Mouse (Mus musculus) kidney, adult 18-20 months (tissue): ENCODE results near the gene Rpl7a.
A peak's percentile ranks its signal among the peaks of the same experiment; 100 is the strongest.

Experiments used
- DNase-seq: peaks from one replicate; pipeline ENCODE4 v3.0.0; 2021

Rpl7a gene

DNA sequence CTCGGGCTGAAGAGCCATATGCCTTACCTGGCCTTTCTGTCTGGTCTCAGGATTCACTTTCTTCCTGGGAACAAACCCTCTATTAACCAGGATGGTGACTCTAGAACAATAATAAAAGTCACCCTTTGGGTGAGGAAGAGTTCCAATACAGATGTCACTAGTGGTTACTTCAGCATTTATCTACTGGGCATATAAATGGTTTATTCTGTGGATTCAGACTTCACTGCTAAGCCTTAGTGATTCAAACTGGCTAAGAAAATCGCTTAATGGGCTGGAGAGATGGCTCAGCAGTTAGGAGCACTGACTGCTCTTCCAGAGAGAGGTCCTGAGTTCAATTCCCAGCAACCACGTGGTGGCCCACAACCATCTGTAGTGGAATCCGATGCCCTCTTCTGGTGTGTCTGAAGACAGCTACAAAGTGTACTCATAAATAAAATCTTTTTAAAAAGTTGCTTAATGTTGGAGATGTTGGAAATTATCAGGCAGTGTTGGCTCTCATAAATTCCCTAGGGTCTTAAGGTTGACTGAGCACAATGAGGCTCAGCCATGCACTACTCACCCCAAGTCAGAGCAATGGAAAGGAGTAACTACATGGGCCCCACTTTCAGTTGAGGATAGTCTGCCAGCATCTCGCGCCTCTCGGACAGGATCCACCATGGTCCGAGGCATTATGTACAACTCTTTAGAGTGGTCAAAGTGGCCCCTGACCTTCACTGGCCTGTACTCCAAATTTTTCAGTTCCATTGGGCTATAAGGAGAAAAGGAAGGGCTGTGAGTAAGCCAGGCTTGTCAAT lies 3.8 kb downstream of the Rpl7a start:
- no peak for DNase-seq

DNA sequence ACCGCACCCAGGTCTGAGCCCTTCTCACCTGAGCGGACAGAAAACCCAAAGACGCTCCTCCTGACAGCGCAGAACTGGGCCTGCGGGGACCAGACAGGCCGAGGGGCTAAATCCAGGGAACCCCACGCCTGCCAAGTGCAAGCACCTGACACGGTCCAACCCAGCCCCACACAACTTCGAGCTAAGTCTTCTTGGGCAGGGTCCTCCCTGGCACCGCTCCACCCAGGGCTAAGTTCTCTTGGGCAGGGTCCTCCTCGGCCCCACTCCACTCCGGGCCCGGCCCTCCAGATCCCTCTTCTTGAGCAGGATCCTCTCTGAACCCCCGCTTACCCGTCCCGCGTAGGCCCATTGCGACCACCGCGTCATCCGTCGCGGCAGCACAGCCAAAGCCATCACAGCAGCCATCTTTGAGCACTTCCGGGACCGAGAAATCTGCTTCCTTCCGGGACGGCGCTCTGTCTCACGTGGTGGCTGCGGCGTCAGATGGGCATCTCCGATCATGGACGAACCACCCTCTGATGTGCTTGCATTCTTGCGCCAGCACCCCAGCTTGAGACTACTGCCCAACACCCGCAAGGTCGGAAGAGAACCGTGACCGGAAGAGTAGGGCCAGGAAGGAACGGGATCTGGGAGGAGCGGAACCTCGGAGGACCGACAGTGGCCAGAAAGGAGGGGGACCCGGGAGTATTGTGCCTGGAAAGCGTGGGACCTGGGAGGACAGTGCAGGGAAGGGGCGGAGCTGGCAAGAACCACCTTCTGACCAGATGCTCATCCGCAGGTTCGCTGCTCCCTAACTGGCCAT lies 5.6 kb downstream of the Rpl7a start, which contains the start of the genes Surf2 and Surf1:
TSS of gene Surf2 (plus strand) at position 441 of the 802 bp plus-strand sequence.
TSS of gene Surf1 (minus strand) at position 604 of the 802 bp plus-strand sequence.
- DNase-seq = peak; percentile 87

DNA sequence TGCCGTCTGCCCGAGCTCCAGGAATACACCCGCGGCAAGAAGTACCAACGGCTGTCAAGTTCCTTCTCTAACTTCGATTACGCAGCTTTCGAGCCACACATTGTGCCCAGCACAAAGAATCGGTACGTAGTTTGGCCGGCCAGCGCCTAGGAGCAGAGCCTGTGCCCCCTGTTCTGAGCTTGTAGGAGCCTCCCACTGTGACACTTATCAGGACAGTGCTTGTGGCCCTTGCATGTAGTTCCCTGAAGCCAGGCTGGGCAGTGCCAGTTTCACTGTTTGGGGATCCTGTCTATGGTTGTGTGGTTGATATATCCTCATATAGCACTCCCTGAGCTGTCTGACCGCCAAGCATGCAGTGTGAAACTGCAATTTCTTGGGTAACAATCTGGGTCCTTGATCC lies 6.2 kb downstream of the Rpl7a start:
- no peak for DNase-seq

GRCm38 (mm10) chr2:26919684-26920083 lies 9.1 kb downstream of the Rpl7a start:
- no peak for DNase-seq

DNA sequence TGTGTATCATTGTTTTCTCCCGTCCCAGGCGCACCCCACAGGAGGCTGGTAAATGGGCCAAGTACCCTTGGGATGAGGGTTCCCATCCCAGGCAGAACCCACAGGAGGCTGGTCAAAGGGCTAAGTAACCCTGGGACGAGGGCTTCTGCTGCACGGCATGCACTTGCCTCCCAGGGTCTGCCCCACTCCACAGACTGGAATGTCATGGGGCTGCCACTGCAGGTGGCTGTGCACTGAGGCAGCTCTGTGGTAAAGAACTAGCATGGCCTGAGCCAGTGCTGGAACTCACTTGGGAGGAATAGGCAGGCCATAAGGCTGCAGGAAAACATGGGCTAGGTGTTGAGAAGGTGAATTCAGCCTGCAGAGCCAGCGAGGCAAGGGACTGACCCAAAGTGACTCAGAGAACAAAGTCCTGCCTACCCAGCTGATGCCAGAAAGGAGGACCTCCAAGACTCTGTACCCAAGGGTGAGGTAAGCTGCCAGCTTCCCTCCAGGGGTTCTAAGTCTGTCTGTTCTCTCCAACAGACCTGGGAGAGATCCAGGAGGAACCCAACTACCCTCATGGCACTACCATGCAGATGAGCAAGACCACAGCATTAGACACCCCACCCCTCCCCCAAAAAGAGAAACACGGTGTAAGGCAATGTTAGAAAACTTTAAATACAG lies 9.8 kb downstream of the Rpl7a start:
- DNase-seq = peak; percentile 54

DNA sequence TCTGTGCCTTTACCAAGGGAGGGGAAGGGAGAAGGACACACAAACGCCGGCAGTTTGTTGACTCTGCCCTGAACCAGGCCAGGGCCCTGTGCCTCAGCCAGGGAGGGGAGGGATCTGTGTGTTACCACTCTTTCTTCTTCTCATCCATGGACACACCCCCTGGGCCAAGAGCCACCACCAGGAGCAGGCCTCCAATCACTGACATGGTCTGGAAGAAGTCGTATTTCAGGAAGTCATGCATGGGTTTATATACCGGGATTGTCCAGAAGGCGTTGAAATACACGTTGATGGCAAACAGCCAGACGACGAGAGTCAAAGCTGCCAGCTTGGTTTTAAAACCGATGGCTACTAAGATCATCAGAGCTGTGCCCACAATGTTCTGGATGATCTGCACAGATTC lies 11.2 kb downstream of the Rpl7a start:
- DNase-seq = peak; percentile 52

DNA sequence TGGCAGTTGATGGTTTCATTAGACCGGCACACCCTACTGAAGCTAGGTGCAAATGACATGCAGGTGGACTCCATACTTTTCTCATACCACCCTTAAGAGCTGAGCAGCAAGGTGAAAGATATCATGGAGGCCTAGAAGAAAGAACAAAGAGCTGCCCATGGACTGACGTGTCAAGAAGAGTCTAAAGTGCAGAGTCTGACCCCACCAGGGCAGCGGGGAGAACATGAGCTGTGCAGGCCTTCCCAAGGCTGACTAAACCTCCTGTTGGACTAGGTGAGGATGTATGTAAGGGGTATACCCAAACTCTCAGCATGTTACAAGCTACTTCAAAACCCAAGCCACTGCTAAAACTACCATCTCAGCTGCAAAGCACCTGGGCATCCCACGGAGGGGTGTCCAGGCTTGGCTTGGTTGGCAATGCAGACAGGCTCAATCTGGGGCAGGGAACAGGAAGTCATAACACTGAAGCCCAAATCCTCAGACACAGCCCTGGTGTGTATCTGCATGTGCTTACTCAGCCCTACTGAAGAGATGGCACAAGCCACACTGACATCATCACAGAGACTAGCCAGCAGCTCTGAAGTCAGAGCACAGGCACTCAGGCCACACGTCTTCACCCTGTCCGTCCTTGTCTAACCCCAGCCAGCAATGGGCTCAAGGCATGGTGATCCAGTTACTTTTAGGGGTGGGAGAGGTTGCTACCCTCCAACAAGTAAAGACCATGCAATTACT lies 17.3 kb downstream of the Rpl7a start:
- DNase-seq = no peak

- DNase-seq = peak; percentile 66
Measured at GRCm38 (mm10) chr2:26930390-26930789, 19.8 kb downstream of the Rpl7a start.

- peak; percentile 69 for DNase-seq
Measured at GRCm38 (mm10) chr2:26932473-26933303, 22.1 kb downstream of the Rpl7a start.

GRCm38 (mm10) chr2:26933304-26934055 lies 22.9 kb downstream of the Rpl7a start, which contains the start of the genes Surf4 and Stkld1:
TSS of gene Surf4 (minus strand) at chr2:26933928.
TSS of gene Stkld1 (plus strand) at chr2:26934047.
- peak; percentile 95 for DNase-seq

DNA sequence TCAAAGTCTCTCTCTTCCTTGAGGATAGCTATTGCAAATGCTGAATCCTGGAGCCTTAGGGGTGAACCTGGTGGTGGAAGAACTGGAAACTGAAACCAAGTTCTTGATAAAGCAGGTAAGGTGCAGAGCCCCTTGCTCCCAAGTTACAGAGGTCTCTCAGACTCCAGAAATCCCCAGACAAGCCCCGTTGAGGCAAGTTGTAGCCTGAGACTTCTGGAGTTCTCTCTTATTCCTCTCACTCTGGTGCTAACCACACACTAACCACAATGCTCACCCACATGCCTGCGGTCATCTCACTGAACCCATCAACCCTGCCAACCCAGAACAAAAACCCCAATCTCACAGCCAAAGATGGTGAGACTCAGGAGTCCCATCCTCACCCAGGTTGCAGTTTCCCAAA lies 24.7 kb downstream of the Rpl7a start:
- no peak for DNase-seq

- no peak for DNase-seq
Measured at GRCm38 (mm10) chr2:26936425-26936824, 25.9 kb downstream of the Rpl7a start.

DNA sequence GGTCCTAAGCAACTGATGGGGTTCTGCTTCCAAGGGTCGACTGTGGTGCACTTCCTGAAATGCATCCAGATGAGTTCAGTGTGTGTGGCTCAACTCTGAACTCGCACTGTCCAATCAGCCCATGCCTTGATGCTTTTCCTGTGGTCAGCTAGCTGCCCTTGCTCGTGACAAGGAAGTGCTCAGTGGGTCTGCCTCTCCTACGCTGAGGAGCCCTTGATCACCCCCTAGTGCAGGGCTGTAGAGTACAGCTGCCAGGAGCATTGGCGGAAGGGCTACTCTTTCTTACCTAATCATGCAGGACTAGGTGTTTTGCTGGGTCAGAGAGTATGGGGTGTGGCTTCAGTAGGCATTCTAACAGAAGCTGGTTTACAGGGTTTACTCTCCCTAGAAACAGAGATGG lies 31.0 kb downstream of the Rpl7a start:
- DNase-seq = no peak

DNA sequence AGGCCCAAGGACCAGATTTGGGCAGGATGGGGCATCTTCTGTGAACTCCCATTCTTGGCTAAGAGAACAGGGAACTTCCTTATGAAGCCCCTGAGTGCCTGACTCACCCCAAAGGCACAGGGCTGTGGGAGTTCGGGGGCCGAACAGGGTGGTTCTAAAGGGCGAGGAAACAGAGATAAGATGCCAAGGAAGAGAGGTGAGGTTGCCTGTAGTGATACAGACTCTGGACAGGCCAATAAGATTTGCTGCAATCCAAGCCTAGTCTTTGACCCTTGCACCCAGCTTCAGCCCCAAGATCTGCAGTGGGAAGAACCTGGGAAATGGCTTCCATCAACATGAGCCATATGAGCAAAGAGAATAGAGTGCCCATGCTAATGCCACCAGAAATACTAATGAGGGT lies 32.7 kb downstream of the Rpl7a start:
- DNase-seq = no peak

DNA sequence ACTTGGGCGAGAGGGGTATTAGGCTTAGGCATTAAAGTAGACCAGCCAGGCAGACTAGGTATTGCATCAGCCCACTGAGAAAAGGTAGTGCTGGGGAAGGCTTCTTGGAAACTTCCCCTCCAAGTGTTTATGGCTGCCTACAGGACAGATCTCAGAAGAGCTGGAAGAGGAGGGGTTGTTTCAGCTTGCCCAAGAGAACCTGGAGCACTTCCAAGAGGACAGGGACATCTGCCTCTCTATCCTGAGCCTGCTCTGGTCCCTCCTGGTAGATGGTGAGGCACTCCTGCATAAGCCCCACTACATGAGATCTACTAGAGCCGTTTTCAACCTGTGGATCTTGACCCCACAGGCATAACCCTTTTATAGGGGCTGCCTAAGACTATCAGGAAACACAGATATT lies 39.8 kb downstream of the Rpl7a start:
- DNase-seq = no peak

DNA sequence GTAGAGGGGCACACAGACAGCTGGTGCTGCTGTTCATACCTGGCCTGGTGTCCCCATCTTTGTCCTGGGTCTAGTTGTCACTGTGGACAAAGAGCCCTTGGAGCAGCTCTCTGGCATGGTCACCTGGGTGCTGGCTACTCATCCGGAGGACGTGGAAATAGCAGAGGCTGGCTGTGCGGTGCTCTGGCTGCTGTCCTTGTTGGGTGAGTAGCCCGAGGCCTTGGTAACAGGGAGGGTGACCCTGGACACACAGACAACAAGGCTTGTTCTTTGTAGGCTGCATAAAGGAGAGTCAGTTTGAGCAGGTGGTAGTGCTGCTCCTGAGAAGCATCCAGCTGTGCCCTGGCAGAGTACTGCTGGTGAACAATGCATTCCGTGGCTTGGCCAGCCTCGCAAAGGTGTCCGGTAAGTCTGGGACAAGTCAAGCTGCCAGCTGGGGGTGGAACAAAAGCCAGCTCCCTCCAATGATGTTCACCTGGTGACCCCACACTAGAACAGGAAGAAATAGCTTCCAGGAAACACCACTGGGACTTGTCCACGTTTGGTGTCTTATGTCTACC lies 40.9 kb downstream of the Rpl7a start:
- DNase-seq = no peak

DNA sequence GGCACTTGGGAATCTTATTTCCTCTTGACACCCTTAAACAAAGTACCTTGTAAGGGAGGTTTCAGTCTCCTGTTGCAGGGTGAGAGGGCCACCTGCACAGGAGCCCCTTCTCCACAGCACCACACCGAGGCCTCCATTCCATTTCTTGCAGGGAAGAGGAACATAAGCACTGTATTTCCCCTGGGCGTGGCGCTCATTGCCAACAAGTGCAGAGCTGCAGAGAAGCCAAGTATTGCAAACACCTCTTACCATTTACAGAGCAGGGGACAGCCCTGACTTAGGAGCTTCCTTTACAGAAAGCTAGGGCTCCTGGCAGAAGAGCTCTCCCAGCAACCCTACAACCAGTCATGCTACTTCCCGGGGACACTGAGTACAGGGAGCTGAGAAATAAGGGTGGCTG lies 41.6 kb downstream of the Rpl7a start:
- DNase-seq = no peak

DNA sequence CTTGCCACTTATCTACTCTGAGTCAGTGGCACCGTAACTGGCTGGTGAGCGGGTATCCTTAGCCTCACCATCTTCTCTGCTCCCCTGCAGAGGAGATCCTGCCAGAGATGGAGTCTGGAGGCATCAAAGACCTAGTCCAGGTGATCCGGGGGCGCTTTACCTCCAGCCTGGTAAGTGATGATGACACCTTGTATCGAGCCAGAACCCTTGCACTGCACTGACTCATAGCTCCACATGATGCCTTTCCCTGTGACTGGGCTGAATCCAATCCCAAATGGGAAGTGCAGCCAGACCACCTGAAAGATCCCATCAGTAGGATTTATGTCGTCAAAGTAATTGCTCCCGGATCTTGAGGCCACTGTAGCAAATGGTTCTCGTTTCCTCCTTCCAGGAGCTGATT lies 42.3 kb downstream of the Rpl7a start:
- no peak for DNase-seq

GRCm38 (mm10) chr2:26954735-26955395 lies 44.3 kb downstream of the Rpl7a start:
- DNase-seq = no peak
